Mouse (Mus musculus): ENCODE data around the gene Tomm34. TPM values are rescaled to one million over a fixed set of nuclear protein-coding genes. Genes with fewer than 3 reads are reported as not detected.

The Tomm34 gene
- 10 to 100 TPM; 32.6 to 63.1 (median 45.8) TPM for total RNA-seq (2018; cell fraction: chromatin; rRNA removed)
- total RNA-seq (2018; cell fraction: cytosol; rRNA removed) = 10 to 100 TPM; 27.3 to 38.8 (median 34.9) TPM
- 10 to 100 TPM; 35.1 to 68.0 (median 49.4) TPM for total RNA-seq (2018; cell fraction: nucleus; rRNA removed)
- 35.0 to 41.7 TPM (median 39.3 TPM) in 3 replicates for polyA plus RNA-seq (2018)

GRCm38 (mm10) chr2:164070765-164071436 lies at the start of gene Tomm34:
Gene Tomm34 (minus strand): TSS chr2:164071169.
- Histone ChIP-seq H3K4me3 (ENCODE audit: inconsistent target) (peak within 1 kb of the TSS; percentile 63), H3K79me2 (ENCODE audit: inconsistent target) (peaks cover 66% of the 10 kb centered on the region), H3K36me3 (ENCODE audit: inconsistent target) (peaks cover 10% of the 10 kb centered on the region), H3K27ac (peak within 1 kb of the TSS; percentile 15; the same call in 1 of the 2 replicates)
- WGBS (ENCODE audit: missing documents) = 2% methylated on average over 49 of the region's 55 CpGs

DNA sequence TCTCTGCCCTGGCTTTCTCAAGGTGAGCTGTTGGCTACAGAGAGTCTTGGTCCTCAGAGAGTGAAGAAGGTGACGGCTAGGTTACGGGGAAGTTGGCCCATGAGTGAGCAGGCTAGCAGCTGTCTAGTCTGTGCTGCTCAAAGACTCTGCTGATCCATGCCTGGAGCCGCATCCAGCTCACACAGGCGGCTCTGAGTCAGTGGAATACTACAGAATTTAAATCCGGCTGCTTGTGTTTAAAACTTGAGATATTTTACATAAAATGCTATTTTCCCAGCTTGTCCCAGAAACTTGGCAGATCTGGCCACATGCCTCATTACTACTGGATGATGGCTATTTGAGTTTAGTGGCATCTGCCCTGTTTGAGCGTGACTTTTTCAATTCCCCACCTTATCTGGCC lies 48.5 kb upstream of the Tomm34 start:
- H3K27ac ChIP-seq = no peak overlapping the region
- WGBS (ENCODE audit: missing documents) = 95% methylated on average over 6 of the region's 6 CpGs
- H3K79me2 ChIP-seq (ENCODE audit: inconsistent target) = peaks cover 23% of the 10 kb centered on the region; the same call in 1 of the 2 replicates
- H3K36me3 ChIP-seq (ENCODE audit: inconsistent target) = peaks cover 75% of the 10 kb centered on the region
- no peak overlapping the region for H3K4me3 ChIP-seq (ENCODE audit: inconsistent target)

- Histone ChIP-seq H3K27ac (no peak overlapping the region), H3K36me3 (ENCODE audit: inconsistent target) (peaks cover 82% of the 10 kb centered on the region), H3K4me3 (ENCODE audit: inconsistent target) (no peak overlapping the region), H3K79me2 (ENCODE audit: inconsistent target) (peaks cover 61% of the 10 kb centered on the region; the same call in 1 of the 2 replicates)
- 90% methylated on average over 10 of the region's 10 CpGs for WGBS (ENCODE audit: missing documents)
Observed at GRCm38 (mm10) chr2:164115531-164115930, 44.6 kb upstream of the Tomm34 start.

DNA sequence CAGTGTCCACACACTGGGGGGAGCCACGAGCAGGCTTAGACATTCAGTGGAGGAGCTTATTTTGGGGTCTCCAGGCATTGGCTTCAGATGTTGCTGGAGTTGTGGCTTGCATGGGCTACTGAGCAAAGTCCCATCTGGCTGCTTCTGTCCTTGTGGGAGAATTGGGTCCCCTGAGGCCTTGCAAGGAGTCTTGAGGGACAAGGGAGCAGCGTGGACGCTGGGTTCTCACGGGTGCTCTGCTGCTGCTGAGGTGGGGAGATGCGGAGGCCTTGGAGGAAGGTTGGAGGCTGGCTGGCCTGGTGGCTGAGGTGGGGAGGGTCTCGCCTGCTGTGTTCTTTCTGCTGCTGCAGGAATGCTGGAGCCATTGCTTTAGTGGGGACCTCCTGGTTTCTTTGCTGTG lies 43.1 kb upstream of the Tomm34 start:
- Histone ChIP-seq H3K79me2 (ENCODE audit: inconsistent target) (peaks cover 76% of the 10 kb centered on the region; the same call in 1 of the 2 replicates), H3K36me3 (ENCODE audit: inconsistent target) (peaks cover 80% of the 10 kb centered on the region), H3K27ac (no peak overlapping the region), H3K4me3 (ENCODE audit: inconsistent target) (no peak overlapping the region)
- WGBS (ENCODE audit: missing documents) = 97% methylated on average over 6 of the region's 6 CpGs

DNA sequence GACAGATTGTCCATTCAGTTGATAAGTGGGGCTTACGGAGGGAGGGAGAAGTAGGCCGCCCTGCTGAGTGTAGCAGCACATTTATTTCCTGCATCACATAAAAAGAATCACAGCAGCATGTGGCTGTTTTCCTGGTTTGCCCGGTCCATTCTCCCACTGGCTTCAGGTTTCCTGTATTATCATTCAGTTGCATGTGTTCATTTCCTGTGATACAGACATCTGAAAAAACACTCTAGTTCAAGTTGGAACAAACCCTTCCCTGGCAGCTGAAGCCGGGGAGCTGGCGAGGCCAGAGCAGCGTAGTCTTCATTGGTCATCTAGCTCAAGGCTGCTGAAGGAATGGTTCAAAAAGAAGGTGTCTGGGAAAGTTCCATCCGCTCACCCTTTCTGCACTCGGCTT lies 40.6 kb upstream of the Tomm34 start:
- Histone ChIP-seq H3K79me2 (ENCODE audit: inconsistent target) (peaks cover 99% of the 10 kb centered on the region; the same call in 1 of the 2 replicates), H3K36me3 (ENCODE audit: inconsistent target) (peaks cover 77% of the 10 kb centered on the region), H3K4me3 (ENCODE audit: inconsistent target) (no peak overlapping the region), H3K27ac (no peak overlapping the region)
- WGBS (ENCODE audit: missing documents) = 95% methylated on average over 8 of the region's 8 CpGs

DNA sequence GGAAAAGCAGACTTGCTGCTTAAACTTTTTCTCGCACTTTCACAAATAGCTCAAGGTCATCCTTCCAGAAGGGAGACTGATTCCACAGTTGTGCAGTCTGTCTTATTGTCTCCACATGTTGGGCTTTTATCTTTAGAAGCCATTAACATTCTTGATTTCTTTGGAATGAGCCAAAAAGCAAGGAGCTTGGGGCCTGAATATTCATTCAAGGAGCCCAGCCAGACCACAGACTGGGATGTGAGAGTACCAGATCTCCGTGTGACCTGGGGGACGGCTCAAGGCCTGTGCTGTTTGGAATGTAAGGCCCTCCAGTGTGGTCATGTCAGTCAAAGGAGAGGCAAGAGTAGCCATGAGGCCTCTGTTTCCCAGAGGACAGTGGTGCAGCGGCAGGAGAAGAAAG lies 37.5 kb upstream of the Tomm34 start:
- 94% methylated on average over 4 of the region's 4 CpGs for WGBS (ENCODE audit: missing documents)
- Histone ChIP-seq H3K36me3 (ENCODE audit: inconsistent target) (peaks cover 75% of the 10 kb centered on the region), H3K4me3 (ENCODE audit: inconsistent target) (no peak overlapping the region), H3K79me2 (ENCODE audit: inconsistent target) (peaks cover 97% of the 10 kb centered on the region; the same call in 1 of the 2 replicates), H3K27ac (no peak overlapping the region)

DNA sequence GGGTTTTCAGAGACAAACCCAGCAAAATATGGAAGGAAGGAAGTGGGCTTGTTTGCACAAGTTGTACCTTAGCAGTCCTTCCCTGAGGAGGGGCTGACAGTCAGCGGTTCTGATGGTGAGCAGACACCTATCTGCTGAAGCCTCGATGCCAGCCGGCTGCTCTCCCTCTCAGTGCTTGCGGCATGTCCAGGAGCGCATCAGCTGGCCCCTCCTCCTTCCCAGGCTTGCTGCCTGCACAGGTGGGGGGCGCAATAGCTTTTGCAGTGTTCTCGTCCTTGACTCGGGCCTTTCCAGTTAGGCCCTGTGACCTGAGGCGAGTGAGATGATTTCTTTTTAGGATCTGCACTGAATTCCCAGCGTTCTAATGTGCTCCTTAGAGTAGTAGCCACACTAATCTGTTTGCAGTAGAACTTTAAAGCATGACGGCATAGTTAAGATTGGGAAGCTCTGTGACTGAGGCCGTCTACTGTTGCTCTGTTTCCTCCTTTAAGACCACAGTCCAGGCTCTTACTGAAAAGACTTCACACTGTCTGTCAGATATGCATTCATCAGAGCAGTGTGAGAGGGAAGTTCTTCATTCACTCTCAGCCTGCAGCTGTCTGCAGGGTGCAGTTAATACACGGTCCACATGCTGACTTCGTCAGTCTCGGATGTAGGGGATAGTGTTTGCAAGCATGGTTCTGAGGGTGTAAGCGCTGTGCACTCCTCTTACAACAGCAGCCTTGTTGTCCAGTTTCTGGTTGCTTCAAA lies 36.3 kb upstream of the Tomm34 start:
- Histone ChIP-seq H3K79me2 (ENCODE audit: inconsistent target) (peaks cover 85% of the 10 kb centered on the region; the same call in 1 of the 2 replicates), H3K27ac (no peak overlapping the region), H3K36me3 (ENCODE audit: inconsistent target) (peaks cover 76% of the 10 kb centered on the region), H3K4me3 (ENCODE audit: inconsistent target) (no peak overlapping the region)
- 85% methylated on average over 14 of the region's 16 CpGs for WGBS (ENCODE audit: missing documents)

- H3K27ac ChIP-seq = no peak overlapping the region
- peaks cover 76% of the 10 kb centered on the region; the same call in 1 of the 2 replicates for H3K79me2 ChIP-seq (ENCODE audit: inconsistent target)
- WGBS (ENCODE audit: missing documents) = 92% methylated on average over 14 of the region's 14 CpGs
- H3K36me3 ChIP-seq (ENCODE audit: inconsistent target) = peaks cover 76% of the 10 kb centered on the region
- no peak overlapping the region for H3K4me3 ChIP-seq (ENCODE audit: inconsistent target)
Observed at GRCm38 (mm10) chr2:164106287-164107035, 35.5 kb upstream of the Tomm34 start.

GRCm38 (mm10) chr2:164103501-164103900 lies 32.5 kb upstream of the Tomm34 start:
- Histone ChIP-seq H3K79me2 (ENCODE audit: inconsistent target) (peaks cover 55% of the 10 kb centered on the region; the same call in 1 of the 2 replicates), H3K36me3 (ENCODE audit: inconsistent target) (peaks cover 89% of the 10 kb centered on the region)
- 73% methylated on average over 4 of the region's 4 CpGs for WGBS (ENCODE audit: missing documents)

DNA sequence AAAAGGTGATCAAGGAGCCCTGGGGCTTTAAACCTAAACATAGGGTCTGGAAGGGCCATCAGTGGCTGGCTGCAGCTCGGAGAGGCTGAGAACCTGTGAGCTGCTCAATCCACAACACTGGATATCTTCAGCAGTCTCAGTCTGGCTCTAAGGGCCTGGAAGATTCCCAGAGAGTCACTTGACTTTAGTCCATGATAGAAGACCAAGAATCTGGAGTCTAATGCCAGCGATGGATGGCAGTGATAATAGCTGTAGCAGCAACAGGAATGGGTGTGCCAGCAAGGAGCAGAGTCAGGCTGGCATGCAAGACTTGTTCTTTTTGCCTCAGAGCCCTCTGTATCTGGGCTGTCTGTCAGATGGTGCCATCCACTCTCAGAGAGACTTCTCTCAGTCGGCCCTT lies 31.4 kb upstream of the Tomm34 start:
- H3K27ac ChIP-seq = no peak overlapping the region
- H3K79me2 ChIP-seq (ENCODE audit: inconsistent target) = peaks cover 44% of the 10 kb centered on the region; the same call in 1 of the 2 replicates
- no peak overlapping the region for H3K4me3 ChIP-seq (ENCODE audit: inconsistent target)
- WGBS (ENCODE audit: missing documents) = 94% methylated on average over 3 of the region's 3 CpGs
- H3K36me3 ChIP-seq (ENCODE audit: inconsistent target) = peaks cover 94% of the 10 kb centered on the region

More at GRCm38 (mm10) chr2:164103501-164103900, 32.5 kb upstream of the Tomm34 start:
- Histone ChIP-seq H3K4me3 (ENCODE audit: inconsistent target) (no peak overlapping the region), H3K27ac (no peak overlapping the region)

- Histone ChIP-seq H3K79me2 (ENCODE audit: inconsistent target) (peaks cover 39% of the 10 kb centered on the region; the same call in 1 of the 2 replicates), H3K27ac (no peak overlapping the region), H3K4me3 (ENCODE audit: inconsistent target) (no peak overlapping the region), H3K36me3 (ENCODE audit: inconsistent target) (peaks cover 92% of the 10 kb centered on the region)
- WGBS (ENCODE audit: missing documents) = 100% methylated on average over 1 of the region's 1 CpGs
Observed at GRCm38 (mm10) chr2:164101936-164102335, 31.0 kb upstream of the Tomm34 start.

DNA sequence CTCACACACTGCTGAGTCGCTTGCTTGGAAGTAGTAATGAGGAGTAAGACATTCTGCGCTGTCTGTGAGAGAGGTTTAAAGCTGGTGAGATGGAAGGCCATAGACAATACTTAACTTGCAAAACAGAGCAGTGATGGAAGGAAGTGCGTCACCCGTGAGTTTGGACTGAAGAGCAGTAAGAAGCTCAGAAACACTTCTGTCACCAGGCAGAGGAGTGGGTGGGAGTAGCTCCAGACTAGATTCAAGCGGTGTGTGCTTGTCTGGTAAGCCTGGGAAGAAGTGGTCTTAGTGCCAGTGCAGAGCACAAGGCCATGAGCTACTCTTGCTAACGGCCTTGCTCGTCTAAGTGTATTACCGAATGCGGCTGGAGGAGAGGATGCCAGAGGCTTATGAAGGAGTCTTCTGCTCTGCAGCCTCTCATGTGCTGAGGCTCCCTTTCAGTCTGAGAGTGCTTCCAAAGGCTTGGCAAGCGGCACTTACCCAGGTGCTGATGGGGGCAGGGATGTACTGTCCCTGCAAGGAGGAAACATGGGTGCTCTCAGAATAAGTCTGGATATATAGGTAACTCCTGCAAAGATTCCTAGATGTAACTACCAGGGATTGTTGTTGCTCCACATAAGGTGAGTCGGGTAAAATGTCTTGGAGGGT lies 27.8 kb upstream of the Tomm34 start:
- Histone ChIP-seq H3K79me2 (ENCODE audit: inconsistent target) (peaks cover 38% of the 10 kb centered on the region), H3K27ac (no peak overlapping the region), H3K36me3 (ENCODE audit: inconsistent target) (peaks cover 71% of the 10 kb centered on the region), H3K4me3 (ENCODE audit: inconsistent target) (no peak overlapping the region)
- 95% methylated on average over 8 of the region's 11 CpGs for WGBS (ENCODE audit: missing documents)

- Histone ChIP-seq H3K27ac (no peak overlapping the region), H3K79me2 (ENCODE audit: inconsistent target) (peaks cover 84% of the 10 kb centered on the region), H3K36me3 (ENCODE audit: inconsistent target) (peaks cover 36% of the 10 kb centered on the region), H3K4me3 (ENCODE audit: inconsistent target) (no peak overlapping the region)
- 43% methylated on average over 7 of the region's 7 CpGs for WGBS (ENCODE audit: missing documents)
Observed at GRCm38 (mm10) chr2:164094152-164094551, 23.2 kb upstream of the Tomm34 start.

DNA sequence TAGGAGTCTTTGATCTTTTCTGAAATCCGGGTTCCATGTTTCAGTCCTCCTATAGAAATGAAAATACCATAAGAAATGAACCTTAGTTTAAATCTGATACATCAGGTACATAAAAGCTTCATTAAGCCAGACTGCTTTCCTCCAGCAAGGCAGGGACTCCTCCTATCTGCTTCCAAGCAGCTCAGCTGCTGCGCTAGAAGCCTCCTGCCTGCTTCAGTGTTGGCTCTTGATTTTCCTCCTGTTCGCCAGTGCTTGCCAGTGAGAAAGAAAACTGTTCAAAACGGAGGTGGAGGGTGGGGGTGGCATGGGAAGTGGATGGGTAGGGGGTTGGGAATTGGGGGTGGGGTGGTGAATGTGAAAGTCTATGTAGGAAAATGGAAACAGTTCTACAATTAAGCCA lies 18.5 kb upstream of the Tomm34 start:
- WGBS (ENCODE audit: missing documents) = 91% methylated on average over 4 of the region's 4 CpGs
- no peak overlapping the region for H3K4me3 ChIP-seq (ENCODE audit: inconsistent target)
- H3K27ac ChIP-seq = no peak overlapping the region
- H3K79me2 ChIP-seq (ENCODE audit: inconsistent target) = peaks cover 100% of the 10 kb centered on the region
- peaks cover 33% of the 10 kb centered on the region for H3K36me3 ChIP-seq (ENCODE audit: inconsistent target)
